Mouse (Mus musculus): ENCODE measurements around the gene Impg1.

DNA sequence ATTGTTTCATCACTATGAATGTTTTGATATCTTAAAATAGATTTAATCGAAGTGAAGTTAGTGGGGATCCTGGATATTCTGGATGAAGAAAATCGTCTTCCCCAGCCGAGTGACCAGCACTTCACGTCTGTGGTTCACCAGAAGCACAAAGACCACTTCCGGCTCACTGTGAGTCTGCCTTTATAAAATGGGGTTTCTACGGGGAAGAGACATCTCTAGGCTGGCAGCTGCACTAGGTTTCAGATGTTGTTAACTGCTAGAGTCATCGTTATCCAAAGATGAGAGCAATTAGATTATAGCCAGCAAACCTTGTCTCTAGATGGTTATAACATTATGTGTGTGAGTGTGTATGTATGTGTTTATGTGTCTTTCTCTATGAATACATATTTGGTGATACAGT lies 199.2 kb downstream of the Impg1 start:
- TF ChIP-seq POLR2A (IDR thresholded peaks at IDR 0.05; ENCODE audit: low read depth, low read length) (no peak), CTCF (conservative IDR thresholded peaks at IDR 0.05; ENCODE audit: insufficient read depth, insufficient read length, low read depth, low read length) (no peak)
